Mouse (Mus musculus) olfactory bulb, adult 2 months (tissue): ENCODE data around the gene Aldh3b2.

ENCODE experiments used
- CTCF ChIP-seq: fragments of 200-500 bp; IDR thresholded peaks from 2 replicates; pipeline ENCODE4 v1.5.1; 2012; ENCODE audit warnings: low read depth, mild to moderate bottlenecking, low read length, moderate library complexity; ENCODE audit not compliant: insufficient read depth
- POLR2A ChIP-seq: fragments of 200-500 bp; IDR thresholded peaks from 2 replicates; pipeline ENCODE4 v1.6.1; 2012; ENCODE audit warnings: mild to moderate bottlenecking, low read depth, low read length, moderate library complexity; ENCODE audit not compliant: insufficient read depth

- TF ChIP-seq POLR2A, result no peak
- no peak for TF ChIP-seq CTCF
These were observed 23.6 kb upstream of the Aldh3b2 start for GRCm38 (mm10) chr19:3948546-3948945.
